Mouse (Mus musculus) G1E (cell line): ENCODE measurements around the gene Socs3. TPM values are rescaled to one million over a fixed set of nuclear protein-coding genes. Genes with fewer than 3 reads are reported as not detected.

Source experiments
- ATAC-seq: 2 replicates; pipeline ENCODE4 v1.8.0; 2016; ENCODE audit warnings: mild to moderate bottlenecking; ENCODE audit not compliant: insufficient number of reproducible peaks, poor library complexity, low FRiP score, severe bottlenecking; ENCODE audit errors: extremely low read depth
- DNase-seq: peaks from one replicate; pipeline ENCODE4 v3.0.0; 2012; ENCODE audit warnings: low spot score
- H3K27me3 ChIP-seq: 2 replicates; pipeline ENCODE4 v1.6.1; 2012; ENCODE audit warnings: mild to moderate bottlenecking, low read length, inconsistent platforms; ENCODE audit not compliant: insufficient read depth
- H3K36me3 ChIP-seq: replicated peaks from 2 replicates; pipeline ENCODE3; 2012; ENCODE audit warnings: mild to moderate bottlenecking, inconsistent platforms
- H3K4me1 ChIP-seq: 2 replicates; pipeline ENCODE4 v1.6.1; 2012; ENCODE audit warnings: low read depth, low read length, inconsistent platforms, mixed read lengths; ENCODE audit not compliant: insufficient read depth
- H3K4me3 ChIP-seq: 2 replicates; pipeline ENCODE4 v1.5.1; 2012; ENCODE audit warnings: low read depth, mild to moderate bottlenecking, inconsistent platforms, low read length, moderate library complexity, mixed read lengths
- H3K9me3 ChIP-seq: replicated peaks from 2 replicates; pipeline ENCODE4 v1.6.1; 2012; ENCODE audit warnings: inconsistent platforms
- CTCF ChIP-seq: IDR thresholded peaks from 2 replicates; pipeline ENCODE4 v1.5.1; 2012; ENCODE audit warnings: low read depth, low read length, inconsistent platforms, mixed read lengths
- GATA1 ChIP-seq: IDR thresholded peaks from 2 replicates; pipeline ENCODE4 v1.6.1; 2012; ENCODE audit warnings: borderline replicate concordance, low read length, inconsistent platforms, mixed read lengths
- GATA2 ChIP-seq: IDR thresholded peaks from 2 replicates; pipeline ENCODE4 v1.6.1; 2012; ENCODE audit warnings: low read depth, low read length, inconsistent platforms, borderline replicate concordance
- POLR2AphosphoS5 ChIP-seq: IDR thresholded peaks from 2 replicates; pipeline ENCODE4 v1.6.1; 2012; ENCODE audit warnings: low read depth, low read length, inconsistent platforms; ENCODE audit not compliant: insufficient replicate concordance
- TAL1 ChIP-seq: conservative IDR thresholded peaks from 2 replicates; pipeline ENCODE4 v1.6.1; 2012; ENCODE audit warnings: low read depth, low read length, inconsistent platforms, mixed read lengths
- polyA plus RNA-seq: library from polyadenylated mRNA; stranded (reverse); fragments of >175 nt; gene quantifications from 2 replicates; pipeline ENCODE4 v1.2.3, GENCODE M21; 2012
- total RNA-seq, 2 experiments: library from RNA; stranded (forward) in 1 of 2; stranded (reverse) in 1 of 2; fragments of 200-1000 nt in 1 of 2; fragments of >200 nt in 1 of 2; fragmentation: Nextera tagmentation in 1 of 2; gene quantifications; 2 replicates each; pipeline ENCODE4 v1.2.3; 2014 to 2017

The Socs3 gene
- total and polyA plus RNA-seq, 3 experiments: 2.9 to 3.8 TPM; not detected in 1

DNA sequence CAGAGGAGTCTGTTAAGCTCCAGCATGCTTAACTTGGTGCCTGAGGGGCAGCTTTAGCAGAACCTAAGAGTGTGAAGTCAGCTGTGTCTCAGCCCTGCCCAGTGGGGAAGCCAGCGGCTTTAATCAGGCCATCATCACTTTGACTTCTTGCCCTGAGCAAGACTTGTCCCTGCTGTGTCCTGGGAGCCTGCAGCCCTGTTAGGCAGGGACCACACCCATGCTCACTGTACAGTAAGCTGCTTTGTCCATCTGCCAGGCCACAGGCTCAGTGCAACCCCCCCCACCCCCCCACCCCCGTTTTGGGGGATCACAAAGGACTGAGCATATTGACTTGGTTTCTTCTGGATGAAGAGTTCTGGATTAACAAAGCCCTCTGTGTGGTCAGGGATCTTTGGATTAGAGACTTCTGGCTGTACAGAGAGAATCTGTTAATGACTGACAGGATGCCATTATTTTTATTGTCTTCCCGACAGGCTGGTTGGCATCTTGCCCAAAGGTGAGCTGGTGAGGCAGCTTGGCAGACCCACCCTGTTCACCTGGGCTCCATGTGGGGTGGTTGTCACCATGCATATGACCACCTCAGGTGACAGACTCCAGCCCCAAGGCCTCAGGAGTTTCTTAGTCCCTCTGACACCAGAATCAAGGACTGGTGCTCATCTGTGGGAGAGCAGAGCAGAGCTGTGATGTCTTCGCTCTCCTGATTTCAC lies 40.2 kb upstream of the Socs3 start:
- peaks cover 45% of the 10 kb centered on the region for H3K4me1 ChIP-seq
- DNase-seq: no peak

DNA sequence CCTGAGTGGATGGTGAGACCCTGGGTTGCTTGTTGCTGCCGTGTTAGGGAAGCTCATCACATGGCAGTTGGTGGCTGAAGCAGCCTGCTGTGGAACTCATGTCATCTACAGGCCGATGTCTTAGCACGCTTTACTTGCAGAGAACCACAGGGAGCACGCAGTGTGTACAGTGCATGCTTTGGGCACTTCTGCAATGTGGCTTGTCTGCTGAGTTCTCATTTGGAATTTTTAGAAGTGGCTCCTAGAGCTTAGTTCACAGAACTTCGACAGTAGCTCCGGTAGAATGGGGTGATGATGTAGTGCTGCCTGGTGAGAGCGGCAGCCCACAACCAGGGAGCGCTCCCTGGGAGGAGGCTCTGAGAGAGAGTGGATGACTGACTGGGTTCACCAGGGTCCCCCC lies 39.0 kb upstream of the Socs3 start:
- peaks cover 100% of the 10 kb centered on the region for H3K36me3 ChIP-seq
- ATAC-seq (no peak), DNase-seq (no peak)
- peaks cover 40% of the 10 kb centered on the region for H3K4me1 ChIP-seq
- no peaks in the 10 kb centered on the region for H3K9me3 ChIP-seq
- H3K27me3 ChIP-seq: no peaks in the 10 kb centered on the region
- TF ChIP-seq POLR2AphosphoS5 (no peak), CTCF (no peak), GATA1 (no peak), GATA2 (no peak), TAL1 (no peak)
- no peak overlapping the region for H3K4me3 ChIP-seq

More for the DNA sequence above, 40.2 kb upstream of the Socs3 start:
- ATAC-seq: no peak
- H3K9me3 ChIP-seq: no peaks in the 10 kb centered on the region
- TF ChIP-seq GATA1: no peak
- no peak for TF ChIP-seq TAL1
- no peak for TF ChIP-seq CTCF
- TF ChIP-seq POLR2AphosphoS5: no peak
- no peak for TF ChIP-seq GATA2
- H3K27me3 ChIP-seq: no peaks in the 10 kb centered on the region
- no peak overlapping the region for H3K4me3 ChIP-seq
- peaks cover 100% of the 10 kb centered on the region for H3K36me3 ChIP-seq

DNA sequence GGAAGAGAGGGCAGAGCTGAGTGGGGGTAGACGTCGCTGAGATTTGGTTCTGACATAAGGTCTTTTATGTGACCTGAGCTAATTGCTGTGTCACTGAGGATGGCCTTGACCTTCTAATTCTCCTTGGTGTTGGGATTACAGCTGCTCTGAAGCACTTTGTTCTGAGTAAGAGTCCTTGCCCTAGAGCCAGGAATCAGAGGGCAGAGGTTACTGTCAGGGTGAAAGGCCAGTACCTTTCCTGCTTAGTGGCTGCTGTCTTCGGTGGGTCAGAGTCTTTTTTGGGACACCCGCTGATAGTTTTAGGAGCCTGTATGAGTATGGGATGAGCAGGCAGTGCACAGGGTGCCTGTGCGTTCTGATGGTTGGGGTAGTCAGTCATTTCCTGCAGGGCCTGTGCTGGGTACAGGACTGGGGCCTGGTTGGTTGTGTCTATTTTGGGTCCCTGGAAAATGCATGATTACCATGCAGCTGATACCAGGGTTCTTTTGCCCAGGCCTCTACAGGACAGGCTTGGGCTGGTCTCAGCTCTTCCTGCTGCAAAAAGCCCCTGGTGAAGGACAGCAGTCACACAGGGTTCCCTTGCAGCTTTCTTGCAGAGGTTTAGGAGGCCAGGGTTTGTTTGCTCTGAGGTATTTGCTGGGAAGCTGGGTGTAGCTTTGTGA lies 38.4 kb upstream of the Socs3 start:
- Histone ChIP-seq H3K27me3 (no peaks in the 10 kb centered on the region), H3K36me3 (peaks cover 100% of the 10 kb centered on the region), H3K9me3 (no peaks in the 10 kb centered on the region), H3K4me3 (no peak overlapping the region), H3K4me1 (peaks cover 38% of the 10 kb centered on the region)
- no peak for TF ChIP-seq CTCF
- TF ChIP-seq POLR2AphosphoS5: no peak
- TF ChIP-seq TAL1: no peak
- TF ChIP-seq GATA2: no peak
- no peak for TF ChIP-seq GATA1
- DNase-seq (no peak), ATAC-seq (no peak)

DNA sequence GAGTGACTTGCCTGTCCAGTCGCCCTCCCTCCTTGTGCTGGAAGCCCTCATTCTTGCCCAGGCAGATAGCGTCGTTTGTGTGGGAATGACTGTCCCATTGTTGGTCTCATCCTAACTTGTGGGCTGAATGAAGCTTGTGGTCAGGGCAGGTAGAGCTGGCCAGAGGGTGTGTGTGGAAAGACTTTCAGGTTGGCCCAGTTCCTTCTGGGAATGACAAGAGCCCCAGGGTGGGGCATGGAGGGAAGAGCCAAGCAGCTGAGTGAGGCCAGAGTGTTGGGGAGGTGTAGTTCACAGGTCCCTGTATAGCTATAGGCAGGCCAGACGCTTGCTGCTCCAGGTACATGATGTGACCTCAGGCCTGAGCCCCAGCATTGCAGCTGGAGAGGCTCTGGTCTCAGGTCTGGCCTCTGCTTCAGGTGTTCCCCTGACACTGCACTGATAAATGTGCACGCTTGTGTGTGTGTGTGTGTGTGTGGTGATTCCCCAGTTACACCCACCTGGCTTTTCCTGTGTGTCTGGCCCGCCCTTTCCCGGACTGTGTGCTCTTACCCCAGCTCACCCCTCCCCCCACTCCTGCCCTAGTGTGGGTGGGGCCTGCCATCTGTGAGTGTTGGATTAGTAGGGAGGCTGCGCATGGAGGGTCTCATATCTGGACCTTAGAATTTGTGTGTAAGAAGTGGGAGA lies 37.8 kb upstream of the Socs3 start:
- peaks cover 99% of the 10 kb centered on the region for H3K36me3 ChIP-seq
- peaks cover 38% of the 10 kb centered on the region for H3K4me1 ChIP-seq
- no peak for ATAC-seq
- TF ChIP-seq GATA1: no peak
- no peak for TF ChIP-seq TAL1
- no peak for TF ChIP-seq CTCF
- TF ChIP-seq POLR2AphosphoS5: no peak
- TF ChIP-seq GATA2: no peak
- DNase-seq: no peak
- H3K9me3 ChIP-seq: no peaks in the 10 kb centered on the region
- peak overlapping the region; percentile 6; the same call in 1 of the 2 replicates for H3K4me3 ChIP-seq
- H3K27me3 ChIP-seq: no peaks in the 10 kb centered on the region

DNA sequence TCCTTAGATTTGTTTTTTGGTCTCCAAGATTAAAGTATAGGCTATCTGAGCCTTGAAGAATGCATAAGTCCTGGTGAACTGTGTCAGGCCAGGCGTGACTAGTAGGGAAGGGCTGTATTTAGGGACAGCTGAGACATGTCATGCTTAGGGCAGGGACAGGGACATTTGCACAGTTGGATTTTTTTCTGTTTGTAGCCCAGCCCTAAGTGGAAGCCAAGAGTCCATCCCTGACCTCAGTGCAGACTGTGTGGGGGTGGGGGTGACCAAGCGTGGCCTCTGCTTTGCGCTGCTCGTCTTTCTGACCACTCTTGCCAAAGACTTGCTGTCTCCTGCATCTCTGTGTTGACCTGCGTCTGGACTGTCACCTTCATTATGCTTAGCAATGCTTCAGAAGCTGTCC lies 34.4 kb upstream of the Socs3 start:
- Histone ChIP-seq H3K4me3 (no peak overlapping the region), H3K4me1 (peaks cover 48% of the 10 kb centered on the region), H3K9me3 (no peaks in the 10 kb centered on the region), H3K36me3 (peaks cover 99% of the 10 kb centered on the region), H3K27me3 (no peaks in the 10 kb centered on the region)
- DNase-seq: no peak
- no peak for TF ChIP-seq POLR2AphosphoS5
- no peak for TF ChIP-seq GATA2
- TF ChIP-seq CTCF: no peak
- no peak for TF ChIP-seq TAL1
- no peak for TF ChIP-seq GATA1
- no peak for ATAC-seq

DNA sequence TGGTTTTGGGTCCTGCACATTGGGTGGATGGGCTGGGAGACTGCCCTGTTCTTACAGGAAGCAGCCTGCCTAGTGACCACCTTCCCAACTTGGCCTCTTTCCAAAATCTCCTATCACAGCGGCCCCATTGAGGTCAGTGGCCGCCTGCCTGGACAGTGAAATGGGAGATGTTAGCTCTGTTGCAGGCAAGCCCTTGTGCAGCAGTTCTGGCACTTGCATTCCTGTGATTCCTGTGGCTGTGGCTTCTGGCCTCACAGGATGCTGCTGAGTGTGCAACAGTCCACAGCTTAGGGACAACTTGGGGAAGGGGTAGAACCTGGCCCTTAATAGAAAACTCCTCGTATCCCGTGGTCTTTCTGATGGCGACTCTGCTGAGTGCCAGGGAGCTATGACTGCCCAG lies 33.9 kb upstream of the Socs3 start:
- Histone ChIP-seq H3K36me3 (peaks cover 99% of the 10 kb centered on the region), H3K4me1 (peaks cover 46% of the 10 kb centered on the region), H3K9me3 (no peaks in the 10 kb centered on the region), H3K27me3 (no peaks in the 10 kb centered on the region), H3K4me3 (no peak overlapping the region)
- DNase-seq: no peak
- no peak for TF ChIP-seq TAL1
- TF ChIP-seq CTCF: no peak
- no peak for TF ChIP-seq POLR2AphosphoS5
- TF ChIP-seq GATA1: no peak
- TF ChIP-seq GATA2: no peak
- ATAC-seq: no peak
